Mouse (Mus musculus) kidney, embryonic 15.5 days (tissue): ENCODE data around the gene Scaf1. TPM values are rescaled to one million over a fixed set of nuclear protein-coding genes. Genes with fewer than 3 reads are reported as not detected.

Experiments
- ATAC-seq: fragments of 200-750 bp; cut with Nextera tagmentation; replicated peaks from 2 replicates; pipeline ENCODE4 v1.8.0; 2017; ENCODE audit warnings: moderate TSS enrichment; ENCODE audit not compliant: low FRiP score
- H3K27ac ChIP-seq: fragments of 300-500 bp; sonication (generic); 2 replicates; pipeline ENCODE4 v1.5.1; 2015; ENCODE audit warnings: mild to moderate bottlenecking, inconsistent platforms
- H3K27me3 ChIP-seq: fragments of 300-500 bp; sonication (generic); 2 replicates; pipeline ENCODE4 v1.6.1; 2015; ENCODE audit warnings: inconsistent platforms
- H3K36me3 ChIP-seq: fragments of 300-500 bp; sonication (generic); 2 replicates; pipeline ENCODE4 v1.6.1; 2015; ENCODE audit warnings: inconsistent platforms
- H3K4me1 ChIP-seq: fragments of 300-500 bp; sonication (generic); 2 replicates; pipeline ENCODE4 v1.6.1; 2015; ENCODE audit warnings: inconsistent platforms
- H3K4me2 ChIP-seq: fragments of 300-500 bp; sonication (generic); 2 replicates; pipeline ENCODE4 v1.6.1; 2015; ENCODE audit warnings: moderate library complexity, mild to moderate bottlenecking, inconsistent platforms
- H3K4me3 ChIP-seq: fragments of 300-500 bp; sonication (generic); replicated peaks from 2 replicates; pipeline ENCODE4 v1.5.1; 2015; ENCODE audit warnings: mild to moderate bottlenecking, inconsistent platforms
- H3K9ac ChIP-seq: fragments of 300-500 bp; sonication (generic); 2 replicates; pipeline ENCODE4 v1.6.1; 2015; ENCODE audit warnings: mild to moderate bottlenecking, inconsistent platforms
- H3K9me3 ChIP-seq: fragments of 300-500 bp; sonication (generic); replicated peaks from 2 replicates; pipeline ENCODE4 v1.6.1; 2016; ENCODE audit warnings: inconsistent platforms
- WGBS: fragments of 180-500 bp; shearing (Covaris S2); methylation state at CpG from one replicate; pipeline ENCODE4 v1.1.7; 2015; ENCODE audit warnings: mixed read lengths; 5-methylcytosine and 5-hydroxymethylcytosine counted together
- polyA plus RNA-seq: library from polyadenylated mRNA; unstranded; fragments of >200 nt; fragmentation: Nextera tagmentation; extraction: Ambion mirVana; gene quantifications from 2 replicates; pipeline ENCODE4 v1.2.1, GENCODE M21; 2015

Gene Scaf1
- polyA plus RNA-seq: 35.5 and 40.1 TPM in 2 replicates

DNA sequence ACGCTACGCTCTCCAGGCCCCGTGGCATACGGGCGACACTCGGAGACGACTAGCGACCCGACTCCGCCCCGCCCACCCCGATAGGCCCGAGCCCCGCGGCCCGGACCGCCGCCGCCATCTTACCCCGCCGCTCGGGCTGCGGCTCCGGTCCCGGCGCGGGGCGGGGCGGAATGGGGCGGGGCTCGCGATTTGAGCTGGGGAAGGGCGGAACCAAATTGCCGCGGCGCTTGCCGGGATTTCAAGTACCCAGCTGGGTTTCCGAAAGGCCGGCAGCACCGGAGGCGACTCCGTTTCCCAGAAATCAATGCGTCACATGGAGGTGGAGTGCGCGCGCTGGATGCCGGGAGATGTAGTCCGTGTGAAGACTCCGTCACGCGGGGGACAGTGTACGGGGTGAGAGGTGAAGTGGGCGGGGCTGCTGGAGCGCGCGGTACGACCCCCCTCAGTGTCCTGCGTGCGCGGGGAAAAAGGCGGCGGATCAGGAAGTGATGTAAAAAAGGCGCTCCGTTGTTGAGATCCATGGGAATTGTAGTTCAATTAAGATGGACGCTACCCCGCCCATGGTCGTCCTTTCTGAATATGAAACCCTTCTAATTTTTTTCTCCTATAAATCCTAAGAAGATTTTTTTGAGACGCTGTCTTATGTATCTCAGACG lies at the start of gene Scaf1:
TSS of gene Scaf1 (minus strand) at position 407 of the 656 bp plus-strand sequence.
- peak within 1 kb of the TSS; percentile 98 for H3K27ac ChIP-seq
- H3K9ac ChIP-seq: peak within 1 kb of the TSS; percentile 99
- peak within 1 kb of the TSS; percentile 95 for H3K4me3 ChIP-seq
- peak within 1 kb of the TSS; percentile 91 for H3K4me2 ChIP-seq
- H3K27me3 ChIP-seq: 0 out of 2 replicates have a peak, but pooled peaks cover 4% of the 10 kb centered on the region
- H3K4me1 ChIP-seq: peaks cover 41% of the 10 kb centered on the region
- WGBS: under 1% methylated on average over 67 of the region's 69 CpGs
- no peaks in the 10 kb centered on the region for H3K9me3 ChIP-seq
- H3K36me3 ChIP-seq: peaks cover 30% of the 10 kb centered on the region
- ATAC-seq: peak; percentile 87

DNA sequence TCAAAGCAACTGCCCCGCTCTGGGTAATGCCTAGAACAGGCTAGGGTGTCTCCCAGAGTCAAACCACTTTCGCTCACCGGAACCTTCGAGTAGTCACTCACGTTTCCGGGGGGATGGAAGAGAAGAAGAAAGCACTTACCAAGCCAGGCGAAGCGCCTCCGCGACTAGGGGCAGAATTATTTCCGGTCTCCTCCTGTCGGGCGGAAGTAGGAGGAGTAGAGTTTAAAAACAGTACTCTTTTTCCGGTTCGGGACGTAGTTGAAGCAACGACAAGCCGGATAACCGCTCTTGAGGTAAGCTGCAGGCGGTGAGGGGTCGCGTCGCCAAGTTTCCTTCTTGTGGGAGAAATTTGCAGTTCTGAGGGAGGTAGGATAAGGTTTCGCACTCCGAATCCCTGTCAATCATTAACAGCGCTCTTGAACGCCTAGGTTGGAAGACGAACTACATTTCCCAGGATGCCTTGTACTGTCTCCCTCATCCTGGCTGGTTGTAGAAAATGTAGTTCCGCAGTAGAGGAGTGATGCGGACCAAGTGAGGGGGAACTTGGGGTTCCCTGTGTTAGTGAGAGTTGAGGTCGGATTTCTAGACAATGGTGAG lies 46.2 kb upstream of the Scaf1 start, which contains the start of the genes Nosip and Prrg2:
TSS of gene Nosip (plus strand) at position 191 of the 597 bp plus-strand sequence.
TSS of gene Prrg2 (minus strand) at position 439 of the 597 bp plus-strand sequence.
- ATAC-seq: peak; percentile 86
- peak within 1 kb of the TSS; percentile 90 for H3K4me3 ChIP-seq
- no peaks in the 10 kb centered on the region for H3K9me3 ChIP-seq
- WGBS: under 1% methylated on average over 31 of the region's 31 CpGs
- peak within 1 kb of the TSS; percentile 64 for H3K9ac ChIP-seq
- H3K4me2 ChIP-seq: peak within 1 kb of the TSS; percentile 75
- H3K36me3 ChIP-seq: peaks cover 10% of the 10 kb centered on the region; the same call in 1 of the 2 replicates
- H3K27ac ChIP-seq: peak within 1 kb of the TSS; percentile 99
- peaks cover 34% of the 10 kb centered on the region for H3K4me1 ChIP-seq
- no peaks in the 10 kb centered on the region for H3K27me3 ChIP-seq

DNA sequence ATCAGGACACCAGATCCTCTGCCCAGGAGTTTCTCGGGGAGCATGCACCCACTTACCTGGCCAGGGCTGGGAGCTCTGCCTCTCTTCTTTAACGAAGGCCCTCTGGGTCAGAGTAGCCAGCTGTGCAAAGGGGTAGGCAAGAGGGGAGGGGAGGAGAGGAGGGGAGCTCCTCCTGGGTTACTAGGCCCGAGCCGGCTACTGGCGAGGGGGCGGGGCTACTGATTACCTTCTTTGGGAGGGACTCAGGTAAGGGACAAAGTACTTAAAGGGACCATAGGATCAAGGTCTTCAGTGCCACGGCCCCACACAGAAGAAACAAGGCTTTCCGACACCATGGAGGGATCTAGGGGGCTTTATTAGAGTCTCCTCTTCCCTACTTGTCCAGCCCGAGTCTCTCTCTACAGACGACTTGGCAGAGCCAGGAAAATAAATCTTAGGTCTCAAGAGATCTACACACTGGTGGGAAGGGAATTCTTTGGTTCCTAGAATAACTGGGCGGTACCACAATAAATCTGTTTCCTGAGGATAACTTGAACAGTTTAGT lies 45.4 kb upstream of the Scaf1 start:
- Histone ChIP-seq H3K9ac (peak overlapping the region; percentile 59), H3K4me3 (peak overlapping the region; percentile 90), H3K9me3 (no peaks in the 10 kb centered on the region), H3K36me3 (peaks cover 10% of the 10 kb centered on the region; the same call in 1 of the 2 replicates), H3K27ac (peak overlapping the region; percentile 99), H3K27me3 (no peaks in the 10 kb centered on the region), H3K4me2 (peak overlapping the region; percentile 75), H3K4me1 (peaks cover 34% of the 10 kb centered on the region)
- peak; percentile 38 for ATAC-seq
- WGBS: 6% methylated on average over 11 of the region's 11 CpGs

DNA sequence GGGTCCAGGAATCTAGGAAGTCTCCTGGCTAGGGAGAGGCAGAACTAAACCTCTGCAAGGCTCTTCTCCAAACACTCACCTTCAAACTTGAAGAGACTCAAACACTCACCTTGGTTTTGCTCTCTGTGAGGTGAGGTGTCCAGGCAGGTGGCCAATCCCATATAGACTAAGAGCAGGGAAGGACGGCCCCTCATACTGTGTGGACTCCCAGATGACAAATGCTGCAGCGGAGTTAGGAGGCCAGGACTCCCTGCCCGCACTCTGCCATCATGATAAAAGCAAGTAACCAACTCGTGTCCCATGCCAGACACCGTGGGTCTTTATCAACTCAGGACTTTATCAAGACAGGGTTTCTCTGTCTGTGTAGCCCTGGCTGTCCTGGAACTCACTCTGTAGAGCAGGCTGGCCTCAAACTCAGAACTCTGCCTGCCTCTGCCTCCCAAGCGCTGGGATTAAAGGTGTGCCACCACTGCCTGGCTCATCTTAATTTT lies 44.5 kb upstream of the Scaf1 start:
- H3K27ac ChIP-seq: peak overlapping the region; percentile 99; the same call in 1 of the 2 replicates
- 0 out of 2 replicates have a peak overlapping the region, but pooled peaks have one; percentile 14 for H3K4me3 ChIP-seq
- no peak for ATAC-seq
- no peak overlapping the region for H3K9ac ChIP-seq
- H3K27me3 ChIP-seq: no peaks in the 10 kb centered on the region
- peaks cover 10% of the 10 kb centered on the region; the same call in 1 of the 2 replicates for H3K36me3 ChIP-seq
- H3K9me3 ChIP-seq: no peaks in the 10 kb centered on the region
- H3K4me2 ChIP-seq: peak overlapping the region; percentile 75
- WGBS: 90% methylated on average over 6 of the region's 6 CpGs
- peaks cover 34% of the 10 kb centered on the region for H3K4me1 ChIP-seq

DNA sequence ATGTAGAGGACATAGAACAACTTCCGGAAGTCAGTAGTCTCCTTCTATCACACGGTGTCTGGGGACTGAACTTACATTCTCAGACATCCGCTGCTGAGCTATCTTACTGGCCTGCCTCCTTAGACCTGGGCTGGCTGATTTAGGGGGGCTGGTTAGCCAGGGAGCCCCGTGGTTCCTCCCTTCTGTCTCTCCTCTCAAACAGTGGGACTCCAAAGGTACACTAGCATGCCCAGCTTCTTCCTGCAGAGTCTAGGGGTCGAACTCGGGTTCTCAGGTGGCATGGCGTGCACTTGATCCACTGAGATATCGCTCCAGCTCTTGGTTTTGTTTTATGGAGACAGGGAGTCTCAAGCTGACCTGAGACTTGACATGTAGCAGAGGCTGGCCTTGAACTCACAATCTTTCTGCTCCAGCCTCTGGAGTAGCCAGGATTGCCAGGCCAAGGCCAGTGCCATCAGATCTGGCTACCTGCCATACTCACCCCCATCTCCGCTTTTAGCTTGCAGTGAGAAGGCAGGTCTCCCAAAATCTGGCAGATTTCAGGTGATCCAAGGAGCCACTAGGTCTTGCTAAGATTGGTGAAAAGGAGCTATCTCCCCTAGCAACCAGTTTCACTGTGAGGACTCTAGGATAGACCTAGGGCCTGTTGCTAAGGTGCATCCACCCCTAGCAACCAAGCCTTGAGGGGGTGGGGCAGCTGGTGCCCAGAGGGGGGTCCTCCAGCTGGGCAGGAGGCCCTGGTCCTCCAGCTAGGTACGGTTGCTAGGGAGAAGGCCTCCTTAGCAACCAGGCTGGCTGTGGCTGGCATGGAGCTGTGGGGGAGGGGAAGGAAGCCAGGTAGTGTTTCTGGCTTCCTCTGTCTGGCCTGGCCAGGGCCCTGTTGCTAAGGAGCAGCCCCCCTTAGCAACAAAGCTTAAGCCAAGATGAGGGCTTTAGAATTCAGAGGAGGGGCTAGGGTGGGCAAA lies 42.7 kb upstream of the Scaf1 start:
- Histone ChIP-seq H3K27ac (no peak overlapping the region), H3K36me3 (peaks cover 10% of the 10 kb centered on the region; the same call in 1 of the 2 replicates), H3K4me3 (no peak overlapping the region), H3K9me3 (no peaks in the 10 kb centered on the region), H3K4me2 (no peak overlapping the region), H3K27me3 (no peaks in the 10 kb centered on the region), H3K9ac (no peak overlapping the region), H3K4me1 (peaks cover 34% of the 10 kb centered on the region)
- 81% methylated on average over 10 of the region's 10 CpGs for WGBS
- no peak for ATAC-seq

DNA sequence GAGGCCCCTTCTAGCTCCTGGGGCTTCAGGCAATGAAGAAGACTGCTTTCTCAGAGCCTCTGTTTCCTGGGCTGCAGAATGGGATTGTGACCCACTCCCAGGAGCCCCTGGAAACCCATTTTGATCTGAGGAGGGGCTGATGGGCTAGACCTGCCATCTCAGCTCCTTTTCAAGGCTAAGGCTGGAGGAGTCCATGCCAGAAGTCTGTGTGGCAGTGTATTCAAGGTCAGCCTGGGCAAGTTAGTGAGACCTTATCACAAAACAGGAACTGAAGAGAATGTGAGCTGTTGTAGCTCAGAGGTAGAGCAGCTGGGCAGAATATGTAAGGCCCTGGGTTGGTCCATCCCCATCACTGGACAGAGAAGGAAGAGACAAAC lies 40.8 kb upstream of the Scaf1 start:
- Histone ChIP-seq H3K27me3 (no peaks in the 10 kb centered on the region), H3K36me3 (peaks cover 10% of the 10 kb centered on the region; the same call in 1 of the 2 replicates), H3K27ac (no peak overlapping the region), H3K9ac (no peak overlapping the region), H3K4me3 (no peak overlapping the region), H3K4me1 (peaks cover 32% of the 10 kb centered on the region), H3K4me2 (no peak overlapping the region), H3K9me3 (no peaks in the 10 kb centered on the region)
- ATAC-seq: no peak

DNA sequence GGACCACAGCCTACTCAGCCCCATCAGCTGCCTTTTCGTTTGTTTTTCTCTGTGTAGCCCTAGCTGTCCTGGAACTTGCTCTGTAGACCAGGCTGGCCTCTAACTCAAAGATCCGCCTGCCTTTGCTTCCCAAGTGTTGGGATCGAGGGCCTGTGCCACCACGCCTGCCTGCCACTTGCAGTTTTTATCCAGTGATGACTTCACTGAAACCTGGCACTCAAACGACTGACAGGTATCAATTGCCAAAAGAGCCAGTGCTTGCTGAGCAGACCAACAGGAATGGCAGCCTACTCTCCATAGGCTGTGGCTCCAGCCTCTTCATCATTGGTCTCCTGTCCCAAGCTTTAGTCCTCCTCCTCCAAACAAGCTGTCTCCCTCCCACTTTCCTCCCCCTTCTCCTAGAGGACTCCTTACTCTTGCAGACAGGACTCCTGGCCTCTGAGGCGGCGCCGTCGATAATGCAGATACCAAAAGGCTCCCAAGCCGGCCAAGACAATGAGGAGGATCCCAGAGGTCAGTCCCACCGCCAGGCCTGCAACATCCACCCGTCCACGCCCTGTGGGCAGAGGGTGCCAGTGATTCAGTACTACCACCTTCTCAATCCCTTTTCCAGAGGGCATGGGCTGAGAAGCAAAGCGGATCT lies 40.3 kb upstream of the Scaf1 start:
- no peak overlapping the region for H3K27ac ChIP-seq
- H3K4me3 ChIP-seq: no peak overlapping the region
- no peak overlapping the region for H3K4me2 ChIP-seq
- no peak for ATAC-seq
- 68% methylated on average over 14 of the region's 14 CpGs for WGBS
- no peaks in the 10 kb centered on the region for H3K27me3 ChIP-seq
- H3K9me3 ChIP-seq: no peaks in the 10 kb centered on the region
- peaks cover 33% of the 10 kb centered on the region for H3K4me1 ChIP-seq
- peaks cover 10% of the 10 kb centered on the region; the same call in 1 of the 2 replicates for H3K36me3 ChIP-seq
- no peak overlapping the region for H3K9ac ChIP-seq

DNA sequence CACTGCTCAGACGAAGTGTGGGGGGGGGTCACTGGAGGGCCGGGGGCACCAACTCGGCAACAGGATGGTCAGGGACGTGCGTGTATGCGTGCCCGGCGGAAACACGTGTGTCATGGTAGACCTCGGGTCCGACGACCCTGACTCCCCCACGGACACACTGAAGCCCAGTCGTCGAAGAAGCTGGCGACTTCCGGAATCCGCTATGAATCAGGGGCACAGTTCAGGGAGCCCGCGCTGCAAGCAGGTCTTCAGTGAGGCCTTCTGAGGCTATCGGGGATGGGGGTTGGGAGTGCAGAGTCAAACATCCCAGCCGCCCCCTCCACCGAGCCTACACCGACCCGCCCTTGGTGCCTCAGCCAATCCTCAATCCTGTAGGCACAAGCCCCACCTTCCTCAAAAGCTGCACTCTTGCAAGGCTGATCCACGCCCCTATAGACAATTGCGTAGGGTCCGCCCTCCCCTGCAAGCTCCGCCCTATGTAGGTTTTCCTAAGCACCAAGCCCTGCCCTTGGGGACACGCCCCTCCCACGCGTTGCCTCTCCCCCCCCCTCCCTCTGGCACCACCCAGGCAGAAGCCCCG lies 37.9 kb upstream of the Scaf1 start:
- peak overlapping the region; percentile 100 for H3K27ac ChIP-seq
- H3K9me3 ChIP-seq: no peaks in the 10 kb centered on the region
- peaks cover 40% of the 10 kb centered on the region for H3K4me1 ChIP-seq
- peaks cover 20% of the 10 kb centered on the region for H3K36me3 ChIP-seq
- peak overlapping the region; percentile 97 for H3K4me2 ChIP-seq
- no peaks in the 10 kb centered on the region for H3K27me3 ChIP-seq
- under 1% methylated on average over 33 of the region's 33 CpGs for WGBS
- ATAC-seq: peak; percentile 95
- H3K9ac ChIP-seq: peak overlapping the region; percentile 87
- H3K4me3 ChIP-seq: peak overlapping the region; percentile 80

DNA sequence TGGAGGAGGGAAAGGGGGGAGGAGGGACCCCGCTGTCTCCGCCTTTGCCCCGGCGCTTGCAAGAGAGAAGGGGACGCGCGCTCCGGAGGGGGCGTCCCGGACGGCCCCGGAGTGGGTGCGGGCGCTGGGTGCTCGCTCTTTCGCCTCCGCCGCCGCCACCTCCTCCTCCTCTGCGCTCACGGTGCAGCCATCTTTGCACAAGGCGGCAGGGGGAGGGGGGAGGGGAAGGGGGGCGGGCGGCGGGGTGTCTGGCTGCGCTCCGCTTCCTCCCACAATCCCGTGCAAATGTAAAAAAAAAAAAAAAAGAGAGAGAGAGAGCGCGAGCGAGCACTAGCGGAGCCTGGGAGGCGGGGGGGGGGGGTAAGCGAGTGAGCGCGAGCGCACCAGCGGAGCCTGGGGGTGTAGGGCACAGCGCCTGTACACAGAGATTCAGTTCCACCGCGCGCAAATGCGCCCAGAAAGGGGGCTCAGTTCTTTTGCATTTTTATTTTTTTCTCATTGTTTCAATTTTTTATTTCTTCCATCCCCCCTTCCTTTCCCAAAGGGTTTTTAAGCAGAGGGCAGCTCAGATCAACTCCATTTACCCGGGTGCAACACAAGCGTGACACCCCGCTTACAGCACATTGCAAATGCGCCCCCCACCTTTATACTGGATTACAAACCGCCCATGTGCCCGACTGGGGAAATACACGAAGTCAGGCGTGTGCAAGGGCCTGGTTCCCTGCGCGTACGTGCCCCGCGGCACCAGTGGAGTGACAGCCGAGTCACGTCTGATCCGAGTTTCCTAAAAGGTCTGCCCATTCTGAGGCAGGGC lies 37.2 kb upstream of the Scaf1 start:
- Histone ChIP-seq H3K9ac (peak overlapping the region; percentile 87), H3K4me3 (peak overlapping the region; percentile 80), H3K9me3 (no peaks in the 10 kb centered on the region), H3K27ac (peak overlapping the region; percentile 100), H3K4me1 (peaks cover 39% of the 10 kb centered on the region), H3K36me3 (peaks cover 27% of the 10 kb centered on the region), H3K4me2 (peak overlapping the region; percentile 97), H3K27me3 (no peaks in the 10 kb centered on the region)
- peak; percentile 47 for ATAC-seq
- under 1% methylated on average over 50 of the region's 59 CpGs for WGBS

DNA sequence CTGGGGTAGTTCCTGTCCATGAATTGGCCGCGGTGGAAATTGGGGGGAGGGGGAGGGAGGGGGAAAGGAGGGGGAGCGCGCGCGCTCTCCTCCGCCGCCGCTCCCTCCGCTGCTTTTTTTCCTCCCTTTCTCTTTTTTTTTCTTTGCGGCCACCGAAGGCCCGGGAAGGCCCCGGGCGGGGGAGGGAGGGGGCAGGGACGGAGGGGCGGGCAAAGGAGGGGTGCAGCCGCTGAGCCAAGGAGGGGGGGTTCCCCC lies 36.6 kb upstream of the Scaf1 start, which contains the start of gene Prr12:
TSS of gene Prr12 (minus strand) at position 20 of the 255 bp plus-strand sequence.
- ATAC-seq: no peak
- Histone ChIP-seq H3K4me1 (peaks cover 39% of the 10 kb centered on the region), H3K9ac (peak within 1 kb of the TSS; percentile 87), H3K9me3 (no peaks in the 10 kb centered on the region), H3K36me3 (peaks cover 32% of the 10 kb centered on the region), H3K4me3 (peak within 1 kb of the TSS; percentile 80), H3K27ac (peak within 1 kb of the TSS; percentile 100), H3K4me2 (peak within 1 kb of the TSS; percentile 97), H3K27me3 (no peaks in the 10 kb centered on the region)
- 0% methylated on average over 9 of the region's 18 CpGs for WGBS
